Mouse (Mus musculus): Measurements from ENCODE around the gene Cenpm.

Gene Cenpm

DNA sequence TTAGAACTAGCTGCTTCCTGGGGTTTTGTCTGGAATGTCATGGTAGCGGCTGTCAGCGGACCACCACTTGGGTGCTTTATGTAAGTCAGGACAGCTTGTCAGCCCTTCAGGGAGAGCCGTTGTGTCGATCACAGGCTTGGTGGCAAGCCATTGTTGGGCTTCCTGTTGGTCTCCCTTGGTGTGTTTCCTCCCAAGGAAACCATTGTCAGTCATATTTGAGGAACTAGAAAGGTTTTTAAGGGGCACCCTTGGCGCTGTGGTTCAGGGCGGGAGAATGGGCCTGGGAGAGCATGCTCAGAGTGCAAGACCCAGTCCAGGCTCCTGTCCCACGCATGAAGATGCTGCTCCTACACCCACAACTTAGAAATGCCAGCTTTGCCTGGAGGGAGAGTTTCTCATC lies 46.2 kb downstream of the Cenpm start:
- no peak for ATAC-seq (ENCODE audit: insufficient number of reproducible peaks, low FRiP score, low TSS enrichment)

GRCm38 (mm10) chr15:82197937-82198336 lies 46.6 kb downstream of the Cenpm start:
- no peak for ATAC-seq (ENCODE audit: insufficient number of reproducible peaks, low FRiP score, low TSS enrichment)

DNA sequence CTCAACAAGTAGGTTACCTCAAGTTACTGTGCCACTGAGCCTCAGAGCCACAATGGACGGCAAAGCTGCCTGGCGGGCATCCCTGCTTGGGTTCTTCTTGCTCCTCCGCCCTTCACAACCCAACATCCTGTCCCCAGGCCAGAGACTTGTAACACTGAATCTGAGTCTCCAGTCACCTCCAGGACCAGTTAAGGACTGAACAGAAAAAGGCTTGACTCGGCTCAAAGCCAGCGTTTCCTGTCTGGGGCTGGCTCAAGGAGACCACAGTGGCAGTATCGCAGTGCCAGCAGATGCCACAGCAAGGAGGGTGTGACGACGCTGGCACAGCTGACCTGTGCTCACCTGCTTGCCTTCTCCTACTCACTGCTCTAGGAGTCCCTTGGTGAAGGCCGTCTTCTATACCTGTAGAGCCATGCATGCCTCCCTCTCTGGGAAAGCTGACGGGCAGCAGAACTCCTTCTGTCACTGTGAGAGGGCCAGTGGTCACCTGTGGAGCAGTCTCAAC lies 47.2 kb downstream of the Cenpm start:
- no peak for ATAC-seq (ENCODE audit: insufficient number of reproducible peaks, low FRiP score, low TSS enrichment)

DNA sequence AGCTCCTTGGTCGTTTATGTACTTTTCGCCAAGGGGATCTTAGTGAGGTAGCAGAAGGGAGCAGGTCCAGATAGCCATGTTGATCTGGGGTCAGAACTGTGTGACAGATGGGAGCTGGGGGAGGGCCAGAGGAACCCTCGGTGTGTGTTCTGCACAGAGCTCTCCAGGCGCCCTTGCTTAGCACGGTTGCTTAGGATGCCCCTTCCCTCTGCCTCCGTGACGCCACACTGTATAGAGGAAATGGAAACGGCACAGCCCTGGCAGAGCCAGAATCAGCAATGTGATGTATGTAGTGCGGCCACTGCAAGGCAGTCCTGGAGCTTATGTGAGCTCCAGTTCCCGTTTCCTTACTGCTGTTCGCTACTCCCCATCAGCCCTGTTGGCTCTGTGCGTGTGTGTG lies 48.2 kb downstream of the Cenpm start:
- ATAC-seq (ENCODE audit: insufficient number of reproducible peaks, low FRiP score, low TSS enrichment): peak; percentile 55; the same call in 1 of the 2 replicates

GRCm38 (mm10) chr15:82192617-82193016 lies 51.9 kb downstream of the Cenpm start:
- ATAC-seq (ENCODE audit: insufficient number of reproducible peaks, low FRiP score, low TSS enrichment): no peak

DNA sequence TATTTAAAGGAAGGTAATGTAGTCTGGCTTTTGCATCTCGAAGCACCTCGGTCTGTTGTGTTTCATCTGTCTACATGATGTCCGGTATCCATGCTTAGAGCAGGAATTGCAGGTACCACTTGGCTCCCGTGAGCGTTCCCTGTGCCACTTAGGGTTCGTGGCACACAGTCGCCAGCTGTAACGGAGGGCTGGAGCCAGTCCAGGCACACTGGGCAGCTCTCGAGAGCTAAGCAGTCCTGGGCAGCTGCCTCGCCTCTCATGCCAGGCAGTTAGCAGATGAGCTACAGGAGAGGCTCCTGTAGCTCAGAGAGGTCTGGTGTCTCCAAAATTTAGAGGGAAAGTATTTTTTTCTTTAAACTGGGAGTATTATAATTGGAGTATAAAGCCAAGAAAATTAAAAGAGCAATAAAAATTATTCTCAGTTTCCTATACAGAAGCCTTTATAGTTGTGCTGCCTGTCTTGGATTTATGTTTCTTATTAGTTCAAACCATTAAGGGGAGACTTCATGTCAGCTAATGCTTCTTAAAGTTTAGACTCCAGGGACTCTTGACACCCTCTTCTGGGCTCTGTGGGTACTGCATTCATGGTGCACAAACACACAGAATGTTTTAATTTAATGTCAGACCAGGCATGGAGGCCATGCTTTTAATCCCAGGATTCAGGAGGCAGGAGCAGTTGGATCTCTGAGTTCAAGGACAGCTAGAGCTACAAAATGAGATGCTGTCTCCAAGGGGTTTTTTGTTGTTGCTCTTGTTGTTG lies 55.9 kb downstream of the Cenpm start:
- no peak for ATAC-seq (ENCODE audit: insufficient number of reproducible peaks, low FRiP score, low TSS enrichment)

DNA sequence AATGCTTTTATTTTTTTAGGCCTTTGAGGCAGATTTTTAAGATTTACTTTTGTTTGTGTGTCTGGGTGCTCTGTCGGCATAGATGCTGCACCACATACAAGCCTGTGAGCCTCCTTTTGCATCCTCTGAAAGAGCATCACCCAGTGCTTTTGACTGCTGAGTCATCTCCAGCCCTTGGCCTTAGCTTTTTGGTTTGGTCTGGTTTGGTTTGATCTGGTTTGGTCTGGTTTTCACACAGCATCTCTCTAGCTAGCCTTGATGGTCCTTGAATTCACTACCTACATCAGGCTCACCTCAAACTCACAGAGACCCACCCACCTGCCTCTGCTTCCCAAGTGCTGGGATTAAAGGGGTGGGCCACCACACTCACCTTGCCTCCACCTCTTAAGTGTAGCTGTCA lies 56.6 kb downstream of the Cenpm start:
- ATAC-seq (ENCODE audit: insufficient number of reproducible peaks, low FRiP score, low TSS enrichment): no peak

DNA sequence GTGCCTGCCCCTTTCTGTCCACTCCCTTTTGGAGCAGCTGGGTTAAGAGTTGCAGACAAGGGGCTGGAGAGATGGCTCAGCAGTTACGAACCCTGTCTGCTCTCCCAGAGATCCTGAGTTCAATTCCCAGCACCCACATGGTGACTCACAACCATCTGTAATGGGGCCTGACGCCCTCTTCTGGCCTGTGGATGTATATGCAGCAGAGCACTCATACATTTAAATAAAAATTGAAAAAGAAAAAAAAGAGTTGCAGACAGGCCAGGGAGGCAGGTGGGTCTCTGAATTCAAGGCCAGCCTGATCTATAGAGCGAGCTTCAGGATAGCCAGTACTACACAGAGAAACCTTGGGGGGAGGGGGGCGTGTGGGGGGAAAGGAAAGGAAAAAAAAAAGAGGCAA lies 57.1 kb downstream of the Cenpm start:
- ATAC-seq (ENCODE audit: insufficient number of reproducible peaks, low FRiP score, low TSS enrichment): no peak

- ATAC-seq (ENCODE audit: insufficient number of reproducible peaks, low FRiP score, low TSS enrichment): no peak
Measured at GRCm38 (mm10) chr15:82186931-82187330, 57.6 kb downstream of the Cenpm start.

GRCm38 (mm10) chr15:82186131-82186530 lies 58.4 kb downstream of the Cenpm start:
- no peak for ATAC-seq (ENCODE audit: insufficient number of reproducible peaks, low FRiP score, low TSS enrichment)

- no peak for ATAC-seq (ENCODE audit: insufficient number of reproducible peaks, low FRiP score, low TSS enrichment)
Measured at GRCm38 (mm10) chr15:82185062-82185783, 59.3 kb downstream of the Cenpm start.

GRCm38 (mm10) chr15:82184656-82185055 lies 59.9 kb downstream of the Cenpm start:
- no peak for ATAC-seq (ENCODE audit: insufficient number of reproducible peaks, low FRiP score, low TSS enrichment)

DNA sequence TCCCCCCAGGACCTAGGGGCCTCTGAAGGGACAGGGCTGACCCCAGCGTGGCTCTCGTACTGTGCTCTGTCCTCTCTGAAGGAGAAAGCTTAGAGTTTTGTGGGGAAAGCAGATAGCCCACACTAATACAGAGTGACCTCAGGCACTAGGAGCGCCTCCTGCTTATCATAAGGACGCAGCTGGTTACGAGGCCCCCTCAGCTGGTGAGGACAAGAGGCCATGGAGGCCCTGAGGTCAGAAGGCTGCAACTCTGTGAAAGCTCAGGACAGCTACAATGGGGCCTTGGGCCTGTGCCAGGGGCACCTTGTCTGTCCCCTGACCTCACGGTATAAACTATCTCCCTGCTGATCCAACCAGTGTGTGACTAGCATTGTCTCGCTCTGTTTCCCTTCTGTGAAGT lies 60.4 kb downstream of the Cenpm start:
- ATAC-seq (ENCODE audit: insufficient number of reproducible peaks, low FRiP score, low TSS enrichment): no peak
